Mouse (Mus musculus) gastrocnemius, adult 2 months (tissue): ENCODE measurements around the gene Cfb. TPM values are rescaled to one million over a fixed set of nuclear protein-coding genes. Genes with fewer than 3 reads are reported as not detected.
A peak's percentile ranks its signal among the peaks of the same experiment; 100 is the strongest.
"Not testable (repeated sequence)": the region's sequence is repeated elsewhere in the genome, so short reads cannot be mapped to it uniquely, and the experiment has no call there.

Experiments used
- DNase-seq: peaks from one replicate; pipeline ENCODE4 v3.0.0; 2022
- H3K27ac ChIP-seq: fragments of 200-600 bp; 2 replicates; pipeline ENCODE4 v1.8.1; 2022; ENCODE audit warnings: mild to moderate bottlenecking
- H3K4me3 ChIP-seq: fragments of 200-600 bp; 2 replicates; pipeline ENCODE4 v1.8.1; 2022; ENCODE audit warnings: mild to moderate bottlenecking, moderate library complexity
- CTCF ChIP-seq: fragments of 200-600 bp; IDR thresholded peaks from 2 replicates; pipeline ENCODE4 v1.8.1; 2022; ENCODE audit warnings: antibody characterized with exemption, mild to moderate bottlenecking, moderate library complexity
- intact Hi-C: fragments of 180-260 bp; cut with DNase I; formaldehyde crosslinking; loops from one replicate; pipeline ENCODE4 v1.15.1; 2025
- long read RNA-seq, 2 experiments: library from polyadenylated mRNA; stranded (forward); transcript quantifications; one replicate each; pipeline ENCODE4 v2.0.0; 2021
- total RNA-seq, 2 experiments: library from RNA; stranded (reverse); gene quantifications; 2 replicates each; pipeline ENCODE4 v1.2.3; 2021

The Cfb gene
- total RNA-seq = 1 to 10 TPM; 1.9 to 2.0 TPM
- long read RNA-seq, experiment 1, partial matches to known transcripts = 0 of 2 reads
- long read RNA-seq, experiment 1, other reads (novel, unspliced or antisense) = 0 of 2 reads
- long read RNA-seq, experiment 2, partial matches to known transcripts = 0 of 1 reads
- long read RNA-seq, experiment 2, other reads (novel, unspliced or antisense) = 0 of 1 reads

DNA sequence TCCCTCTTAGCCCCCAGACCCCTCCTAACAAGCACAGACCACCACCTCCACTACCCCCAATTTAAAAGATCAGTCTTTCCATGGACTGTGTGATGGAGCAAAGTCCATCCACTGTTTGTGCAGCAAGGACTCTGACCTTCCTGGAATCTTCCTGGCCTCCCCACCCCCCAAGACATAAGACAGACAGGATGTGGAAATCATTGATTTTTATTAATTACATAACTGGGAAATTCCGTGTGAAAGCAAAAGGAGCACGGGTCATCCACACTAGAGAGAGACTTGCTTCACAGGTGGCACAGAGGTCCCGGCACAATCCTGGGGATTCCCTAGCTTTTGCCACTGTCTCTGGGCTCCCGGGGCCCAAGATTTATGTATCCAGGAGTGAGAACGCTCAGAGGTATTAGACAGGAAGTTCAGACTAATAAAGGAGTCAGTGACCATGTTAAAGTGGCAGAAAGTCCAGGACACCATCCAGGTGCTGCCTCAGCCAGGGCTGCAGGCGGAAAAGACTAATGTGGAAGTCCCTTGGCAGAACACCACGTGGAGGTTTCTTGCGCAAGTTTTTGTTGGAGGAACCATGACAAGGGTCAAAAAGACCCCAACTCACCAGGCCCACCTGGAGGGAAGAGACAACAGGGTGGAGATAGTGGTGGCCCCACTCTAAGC, at the start of gene Cfb:
Cfb (minus strand) TSS at position 103 of the 666 bp plus-strand sequence.
- no peak for DNase-seq
- H3K4me3 ChIP-seq = peak within 1 kb of the TSS; percentile 19; the same call in 1 of the 2 replicates
- intact Hi-C loops = no loop called here
- 0 out of 2 replicates have a peak within 1 kb of the TSS, but pooled peaks have one; percentile 13 for H3K27ac ChIP-seq
- no peak for TF ChIP-seq CTCF

DNA sequence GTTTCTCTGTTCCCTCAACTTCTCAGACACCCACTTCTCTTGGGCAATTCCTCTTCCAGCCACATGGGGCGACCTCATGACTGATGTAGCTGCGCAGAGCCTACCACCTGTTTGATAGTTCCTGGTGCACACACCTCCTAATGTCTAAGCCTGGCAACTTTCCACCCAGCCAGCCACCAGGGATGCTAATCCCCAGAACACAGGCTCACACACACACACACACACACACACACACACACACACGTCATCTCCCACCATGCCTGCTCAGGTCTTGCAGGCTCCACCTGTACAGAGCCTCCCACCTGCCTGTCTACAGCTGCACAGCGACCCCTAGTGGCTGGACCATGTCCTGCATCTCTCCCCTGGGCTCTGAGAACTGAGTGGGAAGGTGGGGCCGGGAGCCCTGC, 49.6 kb upstream of the Cfb start:
- peak; percentile 83 for TF ChIP-seq CTCF
- Histone ChIP-seq H3K27ac (no peak overlapping the region), H3K4me3 (no peak overlapping the region)
- intact Hi-C loops = loop anchor here (1.0 kb wide), 1 partner anchor 57 kb away; no protein-coding TSS in a partner anchor
- peak; percentile 80 for DNase-seq

DNA sequence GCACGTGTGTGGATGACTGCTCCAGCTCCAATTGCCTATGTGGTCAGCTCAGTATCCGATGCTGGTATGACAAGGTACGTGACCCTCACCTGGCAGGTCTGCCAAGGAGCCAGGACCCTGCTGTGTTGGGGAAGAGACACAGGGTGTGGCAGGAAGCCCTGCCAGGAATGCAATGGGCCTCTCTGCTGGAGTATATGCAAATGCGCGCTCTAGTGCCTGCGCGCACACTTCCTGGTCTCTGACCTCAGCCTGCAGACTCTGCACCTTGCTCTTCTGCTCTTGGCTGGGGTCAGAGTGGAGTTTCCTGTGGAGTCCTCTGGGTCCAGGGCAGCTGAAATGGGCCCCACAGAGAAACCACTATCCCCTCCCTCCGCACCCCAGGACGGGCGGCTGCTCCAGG, 48.7 kb upstream of the Cfb start:
- intact Hi-C loops = no loop called here
- DNase-seq = no peak
- no peak for TF ChIP-seq CTCF
- Histone ChIP-seq H3K27ac (no peak overlapping the region), H3K4me3 (no peak overlapping the region)

DNA sequence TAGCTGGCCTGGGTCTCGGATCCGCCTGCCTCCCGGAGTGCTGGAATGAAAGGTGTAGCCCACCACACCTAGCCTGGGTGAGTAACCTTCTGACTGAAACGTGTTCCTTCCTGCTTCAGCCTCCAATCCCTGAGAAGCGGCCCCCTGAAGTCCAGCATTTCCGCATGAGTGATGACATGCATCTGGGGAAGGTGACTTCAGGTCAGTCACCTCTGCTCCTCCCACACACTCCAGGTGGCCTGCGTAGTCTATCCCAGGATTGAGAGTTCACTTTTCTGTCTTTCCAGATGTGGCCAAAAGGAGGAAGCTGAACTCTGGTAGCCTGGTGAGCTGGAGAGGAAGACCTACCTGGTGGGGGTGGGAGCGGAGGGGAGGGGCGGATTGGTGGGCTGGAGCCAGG, 40.6 kb upstream of the Cfb start:
- Histone ChIP-seq H3K27ac (no peak overlapping the region), H3K4me3 (no peak overlapping the region)
- DNase-seq = no peak
- no peak for TF ChIP-seq CTCF
- intact Hi-C loops = no loop called here

DNA sequence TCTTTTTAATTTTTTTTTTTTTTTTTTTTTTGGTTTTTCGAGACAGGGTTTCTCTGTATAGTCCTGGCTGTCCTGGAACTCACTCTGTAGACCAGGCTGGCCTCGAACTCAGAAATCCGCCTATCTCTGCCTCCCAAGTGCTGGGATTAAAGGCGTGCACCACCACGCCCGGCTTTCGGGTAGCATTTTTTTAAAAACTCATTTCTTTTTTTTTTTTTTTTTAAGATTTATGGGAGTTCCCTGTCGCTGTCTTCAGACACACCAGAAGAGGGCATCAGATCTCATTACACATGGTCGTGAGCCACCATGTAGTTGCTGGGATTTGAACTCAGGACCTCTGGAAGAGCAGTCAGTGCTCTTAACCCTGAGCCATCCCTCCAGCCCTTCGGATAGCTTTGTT, 39.6 kb upstream of the Cfb start:
- DNase-seq, H3K4me3 ChIP-seq, intact Hi-C loops, H3K27ac ChIP-seq: not testable (repeated sequence)

DNA sequence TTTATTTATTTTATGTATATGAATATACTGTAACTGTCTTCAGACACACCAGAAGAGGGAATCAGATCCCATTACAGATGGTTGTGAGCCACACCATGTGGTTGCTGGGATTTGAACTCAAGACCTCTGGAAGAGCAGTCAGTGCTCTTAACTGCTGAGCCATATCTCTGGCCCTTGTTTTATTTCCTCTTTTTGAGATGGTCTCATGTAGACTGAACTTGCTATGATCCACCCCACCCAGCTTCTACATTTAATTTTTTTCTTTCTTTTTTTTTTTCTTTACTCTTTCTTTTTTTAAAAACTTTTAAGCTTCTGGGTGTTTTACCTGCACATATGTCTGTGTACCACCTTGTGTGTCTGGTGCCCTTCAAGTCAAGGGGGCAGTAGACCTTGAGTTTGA, 38.5 kb upstream of the Cfb start:
- H3K4me3 ChIP-seq, intact Hi-C loops, DNase-seq: not testable (repeated sequence)
- peak overlapping the region; percentile 16; the same call in 1 of the 2 replicates for H3K27ac ChIP-seq

DNA sequence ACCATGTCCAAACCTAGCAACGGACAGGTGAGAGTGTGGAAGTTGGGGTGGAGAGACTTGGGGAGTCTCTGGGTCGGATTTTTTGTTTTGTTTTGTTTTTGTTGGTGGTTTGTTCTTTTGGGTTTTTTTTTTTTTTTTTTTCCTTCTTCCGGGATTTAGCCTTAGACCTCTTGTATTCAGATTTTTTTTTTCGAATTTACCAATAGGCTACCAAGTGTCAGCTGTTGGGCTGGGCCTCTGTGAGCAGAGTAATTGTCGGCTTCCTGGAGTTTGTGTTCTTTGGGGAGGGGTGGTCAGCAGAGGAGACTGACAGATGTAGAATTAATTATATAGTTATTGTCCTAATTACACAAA, 37.5 kb upstream of the Cfb start:
- H3K4me3 ChIP-seq = peak overlapping the region; percentile 95
- TF ChIP-seq CTCF = no peak
- DNase-seq = no peak
- intact Hi-C loops = loop anchor here (5.0 kb wide), 1 partner anchor 342 kb away; the partner anchor contains the start of gene Ddx39b
- H3K27ac ChIP-seq = peak overlapping the region; percentile 100

DNA sequence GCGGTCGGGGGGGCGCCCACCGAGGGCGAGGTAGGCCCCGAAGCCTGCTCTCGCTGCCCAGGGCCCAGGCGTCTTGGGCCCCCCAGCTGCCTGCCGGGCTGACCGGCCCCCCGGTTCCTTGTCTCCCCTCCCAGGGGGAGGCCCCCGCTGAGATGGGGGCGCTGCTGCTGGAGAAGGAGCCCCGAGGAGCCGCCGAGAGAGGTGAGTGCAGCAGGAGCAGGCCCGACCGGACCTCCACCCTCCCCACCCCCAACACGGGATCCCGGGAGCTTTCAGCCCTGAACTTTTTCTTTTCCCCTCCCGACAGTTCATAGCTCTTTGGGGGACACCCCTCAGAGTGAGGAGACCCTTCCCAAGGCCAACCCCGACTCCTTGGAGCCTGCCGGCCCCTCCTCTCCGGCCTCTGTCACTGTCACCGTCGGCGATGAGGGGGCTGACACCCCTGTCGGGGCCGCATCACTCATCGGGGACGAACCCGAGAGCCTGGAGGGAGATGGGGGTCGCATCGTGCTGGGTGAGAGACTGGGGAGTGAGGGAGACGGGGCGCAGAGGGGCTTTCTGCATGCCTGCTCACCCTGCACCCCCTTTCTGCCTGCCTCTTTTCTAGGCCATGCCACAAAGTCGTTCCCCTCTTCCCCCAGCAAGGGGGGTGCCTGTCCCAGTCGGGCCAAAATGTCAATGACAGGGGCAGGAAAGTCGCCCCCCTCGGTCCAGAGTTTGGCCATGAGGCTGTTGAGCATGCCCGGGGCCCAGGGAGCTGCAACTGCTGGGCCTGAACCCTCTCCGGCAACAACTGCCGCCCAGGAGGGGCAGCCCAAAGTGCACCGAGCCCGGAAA, 37.0 kb upstream of the Cfb start:
- peak; percentile 59 for DNase-seq
- intact Hi-C loops = loop anchor here (5.0 kb wide), 1 partner anchor 343 kb away; the partner anchor contains the start of gene Ddx39b
- Histone ChIP-seq H3K4me3 (peak overlapping the region; percentile 95), H3K27ac (peak overlapping the region; percentile 100)
- TF ChIP-seq CTCF = no peak

DNA sequence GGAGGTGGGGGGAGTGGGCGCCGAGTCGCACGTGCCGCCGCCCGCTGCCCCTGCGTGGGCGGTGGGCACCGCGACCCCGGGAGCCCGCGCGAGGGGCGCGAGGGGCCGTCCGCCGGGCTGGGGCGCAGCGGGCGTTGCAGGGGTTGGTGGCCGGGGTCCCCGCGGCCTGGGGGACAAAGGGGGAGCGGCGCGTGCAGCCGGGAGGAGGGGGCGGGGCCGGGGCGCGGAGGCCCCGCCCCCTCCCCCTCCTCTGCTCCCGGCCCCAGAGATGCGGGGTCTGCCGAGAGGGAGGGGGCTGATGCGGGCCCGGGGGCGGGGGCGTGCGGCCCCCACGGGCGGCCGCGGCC, 36.4 kb upstream of the Cfb start:
- no peak for TF ChIP-seq CTCF
- DNase-seq = no peak
- Histone ChIP-seq H3K4me3 (peak overlapping the region; percentile 95), H3K27ac (peak overlapping the region; percentile 100)
- intact Hi-C loops = loop anchor here (5.0 kb wide), 1 partner anchor 344 kb away; the partner anchor contains the start of gene Ddx39b

DNA sequence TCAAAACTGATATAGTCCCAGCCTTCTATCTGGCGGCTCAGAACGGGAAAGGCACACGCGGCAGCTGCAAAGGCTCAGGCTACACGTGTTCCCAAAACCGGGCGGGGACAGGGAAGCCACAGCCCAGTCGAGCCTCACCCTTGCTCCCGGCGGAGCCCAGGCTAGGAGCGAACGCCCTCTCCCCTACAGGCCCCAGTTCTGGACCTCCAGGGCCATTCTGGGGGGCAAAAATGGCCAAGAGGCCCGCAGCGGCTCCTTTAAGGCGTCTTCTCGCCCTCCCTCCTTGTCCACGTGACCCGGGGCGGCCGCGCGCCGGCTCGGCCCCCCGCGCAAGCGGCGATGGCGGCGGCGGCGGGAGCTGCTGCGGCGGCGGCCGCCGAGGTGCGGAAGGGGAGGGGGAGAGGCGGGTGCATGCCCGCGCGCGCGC, 35.9 kb upstream of the Cfb start, which contains the start of the genes C2 and Ehmt2:
C2 (minus strand) TSS at position 106 of the 427 bp plus-strand sequence.
Ehmt2 (plus strand) TSS at position 310 of the 427 bp plus-strand sequence.
- peak; percentile 91 for DNase-seq
- intact Hi-C loops = loop anchor here (5.0 kb wide), 1 partner anchor 344 kb away; the partner anchor contains the start of gene Ddx39b
- Histone ChIP-seq H3K27ac (peak within 1 kb of the TSS; percentile 100), H3K4me3 (peak within 1 kb of the TSS; percentile 95)
- no peak for TF ChIP-seq CTCF

DNA sequence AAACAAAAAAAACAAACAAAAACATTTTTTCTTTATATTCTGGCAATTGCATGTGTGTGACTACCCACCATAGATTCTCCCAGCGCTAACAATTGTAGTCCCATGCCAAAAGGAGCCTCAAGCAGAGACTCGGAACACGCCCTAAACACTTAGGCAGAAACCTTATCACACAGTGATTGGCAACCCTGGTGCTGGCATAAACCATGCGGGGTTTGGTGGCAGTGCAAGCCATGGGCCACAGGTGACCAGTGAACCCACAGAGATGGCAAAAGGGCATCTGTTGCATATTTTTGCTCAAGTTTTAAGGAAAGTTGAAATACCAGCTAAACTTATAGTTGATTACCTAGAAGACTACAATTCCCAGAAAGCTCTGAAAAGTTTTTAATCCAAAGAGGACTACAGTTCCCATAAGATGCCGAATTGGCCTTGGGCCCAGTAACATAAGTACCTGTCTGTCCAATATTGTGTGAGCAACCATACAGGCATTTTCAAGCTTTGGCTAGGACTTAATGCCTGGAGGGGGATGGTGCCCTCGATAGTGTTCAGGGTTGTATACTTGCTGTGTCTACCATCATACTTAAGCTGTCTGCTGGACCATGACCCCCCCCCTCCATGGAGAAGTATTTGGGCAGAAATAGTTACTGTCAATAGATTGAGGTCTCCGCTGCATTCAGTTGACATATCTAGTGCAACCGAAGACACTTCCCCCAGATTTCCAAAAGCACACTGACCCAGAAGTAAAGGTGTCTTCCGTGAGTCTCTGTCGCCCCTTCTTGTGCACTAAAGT, 35.2 kb upstream of the Cfb start:
- intact Hi-C loops = loop anchor here (5.0 kb wide), 1 partner anchor 345 kb away; the partner anchor contains the start of gene Ddx39b
- H3K27ac ChIP-seq = peak overlapping the region; percentile 100
- no peak for TF ChIP-seq CTCF
- peak overlapping the region; percentile 95 for H3K4me3 ChIP-seq
- DNase-seq = peak; percentile 47

DNA sequence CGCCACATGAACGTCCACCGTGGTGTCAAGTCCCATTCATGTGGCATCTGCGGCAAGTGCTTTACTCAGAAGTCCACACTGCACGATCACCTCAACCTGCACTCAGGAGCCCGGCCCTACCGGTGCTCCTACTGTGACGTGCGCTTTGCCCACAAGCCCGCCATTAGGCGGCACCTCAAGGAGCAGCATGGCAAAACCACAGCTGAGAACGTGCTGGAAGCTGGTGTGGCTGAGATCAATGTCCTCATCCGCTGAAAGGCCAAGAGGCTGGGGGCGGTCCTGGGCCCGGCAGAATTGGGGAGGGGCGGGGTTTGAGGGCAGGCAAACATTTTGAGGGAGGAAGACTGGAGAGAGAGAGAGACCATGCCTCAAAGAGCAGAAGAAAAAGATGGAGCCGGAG, 34.0 kb upstream of the Cfb start:
- intact Hi-C loops = loop anchor here (5.0 kb wide), 1 partner anchor 346 kb away; the partner anchor contains the start of gene Ddx39b
- no peak for TF ChIP-seq CTCF
- Histone ChIP-seq H3K4me3 (no peak overlapping the region), H3K27ac (no peak overlapping the region)
- no peak for DNase-seq
